Mouse (Mus musculus): ENCODE results near the gene Tango2.

DNA sequence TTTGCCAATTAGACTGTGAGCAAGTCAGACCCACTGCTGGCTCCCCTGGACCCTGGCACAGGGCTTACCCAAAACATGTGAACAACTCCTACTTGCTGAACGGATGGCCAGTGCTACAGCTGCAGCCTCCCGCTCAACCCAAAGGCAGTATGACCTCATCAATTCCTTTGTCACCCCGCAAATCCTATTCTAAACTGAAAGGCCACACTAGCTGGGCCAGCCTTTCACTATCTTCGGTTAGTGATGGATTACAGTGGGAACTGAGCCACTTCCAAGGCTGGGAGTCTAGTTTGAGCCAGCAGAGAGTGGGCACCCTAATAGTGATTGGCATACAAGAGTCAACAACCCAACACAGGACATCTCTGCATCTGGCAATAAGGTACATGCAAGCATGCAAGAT is 59.7 kb downstream of the Tango2 start:
- TF ChIP-seq CTCF (IDR thresholded peaks at IDR 0.05; ENCODE audit: low read depth, low read length) (no peak), GATA2 (IDR thresholded peaks at IDR 0.05; ENCODE audit: borderline replicate concordance, low read depth, low read length) (no peak), POLR2AphosphoS5 (IDR thresholded peaks at IDR 0.05; ENCODE audit: insufficient replicate concordance, low read depth, low read length) (no peak), TAL1 (conservative IDR thresholded peaks at IDR 0.05; ENCODE audit: low read depth, low read length) (no peak)

Measured in G1E (cell line).